Mouse (Mus musculus) G1E (cell line): ENCODE results near the gene Clic4.

ENCODE experiments used
- CTCF ChIP-seq: IDR thresholded peaks from 2 replicates; pipeline ENCODE4 v1.5.1; 2012; ENCODE audit warnings: low read depth, low read length, inconsistent platforms, mixed read lengths
- GATA1 ChIP-seq: IDR thresholded peaks from 2 replicates; pipeline ENCODE4 v1.6.1; 2012; ENCODE audit warnings: borderline replicate concordance, low read length, inconsistent platforms, mixed read lengths
- TAL1 ChIP-seq: conservative IDR thresholded peaks from 2 replicates; pipeline ENCODE4 v1.6.1; 2012; ENCODE audit warnings: low read depth, low read length, inconsistent platforms, mixed read lengths

DNA sequence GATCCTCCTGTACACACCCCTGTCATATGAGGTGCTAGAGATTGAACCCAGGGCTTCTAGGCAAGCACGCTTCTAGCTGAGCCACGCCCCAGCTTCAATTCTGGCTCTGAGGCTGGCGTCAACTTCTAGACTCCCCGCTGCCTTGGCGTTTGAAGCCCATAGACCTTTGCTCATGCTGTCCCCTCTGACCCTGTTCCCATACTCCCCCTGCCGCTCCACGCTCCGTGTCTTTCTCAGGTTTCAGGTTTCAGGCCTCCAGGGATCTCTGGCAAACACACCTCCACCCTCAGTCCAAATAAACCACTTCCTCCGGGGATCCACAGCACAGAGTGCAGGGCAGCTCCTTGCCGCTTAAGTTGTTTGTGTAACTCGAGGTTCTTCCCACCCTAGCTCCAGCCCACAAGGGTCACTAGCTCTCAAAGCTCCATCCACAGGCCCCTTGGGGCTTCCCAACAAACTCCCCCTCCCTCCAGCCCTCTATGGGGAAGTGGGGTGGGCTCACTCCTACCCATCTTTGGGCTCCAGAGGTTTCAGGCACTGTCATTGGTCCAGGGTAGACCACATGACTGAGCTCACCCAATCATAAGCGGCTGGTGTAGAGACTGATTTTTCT, 20.0 kb upstream of the Clic4 start:
- no peak for TF ChIP-seq CTCF
- no peak for TF ChIP-seq GATA1
- TF ChIP-seq TAL1, result no peak
